ENCODE assay signal across 12 mouse cellular contexts in genomic region chr9:62520933-62521332, GRCm38 (mm10). TPM values are rescaled to one million over a fixed set of nuclear protein-coding genes. Genes with fewer than 3 reads are reported as not detected.
DNase-seq lines count a peak whose midpoint lies in the region; ATAC-seq lines count a peak whose summit lies in the region.
"Had no signal": no experiment of that assay in that cellular context is flagged by ENCODE, and none has a peak within 500 bp of the region (broad histone marks: within the 10 kb centered on the region; RNA-seq: fewer than 3 reads in every experiment).

No protein-coding gene starts in this region.

- H3K36me3 ChIP-seq in heart, embryonic 13.5 days = no peaks in the 10 kb centered on the region
- no peaks in the 10 kb centered on the region for H3K36me3 ChIP-seq in lung, embryonic 16.5 days (ENCODE audit: control insufficient read depth, insufficient read depth, low read length)
- no peaks in the 10 kb centered on the region for H3K36me3 ChIP-seq in hindbrain, embryonic 11.5 days (ENCODE audit: control insufficient read depth, insufficient read depth, low read length)
- no peaks in the 10 kb centered on the region for H3K36me3 ChIP-seq in neural tube, embryonic 13.5 days
- H3K36me3 ChIP-seq: liver, embryonic 13.5 days had no signal

- H3K9ac ChIP-seq in heart, embryonic 13.5 days = peak overlapping the region; percentile 21; the same call in 1 of the 2 replicates
- peak overlapping the region; percentile 53 for H3K9ac ChIP-seq in lung, embryonic 16.5 days (ENCODE audit: low read length)
- no peak overlapping the region for H3K9ac ChIP-seq in hindbrain, embryonic 11.5 days (ENCODE audit: low read depth, low read length)
- H3K9ac ChIP-seq in neural tube, embryonic 13.5 days = peak overlapping the region; percentile 52
- H3K9ac ChIP-seq: liver, embryonic 13.5 days had no signal

- no peak for DNase-seq in heart, postnatal 4 days
- DNase-seq in lung, postnatal 14 days = no peak
- DNase-seq in hindbrain, embryonic 11.5 days (ENCODE audit: low spot score) = no peak
- DNase-seq in adrenal gland, postnatal 36 days = no peak
- no peak for DNase-seq in embryo, embryonic 11 days
- DNase-seq: layer of hippocampus, adult 9-11 months; liver, embryonic 13.5 days; right cerebral cortex, postnatal 4 days; thymus, adult 18-20 months had no signal

- H3K27ac ChIP-seq in heart, embryonic 13.5 days (replicated peaks) = peak overlapping the region; percentile 73
- peak overlapping the region; percentile 92 for H3K27ac ChIP-seq in lung, embryonic 16.5 days (ENCODE audit: low read length)
- peak overlapping the region; percentile 14; the same call in 1 of the 2 replicates for H3K27ac ChIP-seq in hindbrain, embryonic 11.5 days (ENCODE audit: low read depth, low read length)
- H3K27ac ChIP-seq in neural tube, embryonic 13.5 days (replicated peaks) = peak overlapping the region; percentile 71
- H3K27ac ChIP-seq: liver, embryonic 13.5 days had no signal

- ATAC-seq in heart, embryonic 13.5 days (ENCODE audit: extremely low read depth, insufficient number of reproducible peaks, low FRiP score, low TSS enrichment) = no peak
- no peak for ATAC-seq in lung, embryonic 16.5 days (ENCODE audit: low read depth)
- no peak for ATAC-seq in hindbrain, embryonic 11.5 days (ENCODE audit: low FRiP score)
- no peak for ATAC-seq in neural tube, embryonic 13.5 days (ENCODE audit: low read depth)

- H3K4me2 ChIP-seq in heart, embryonic 13.5 days = 0 out of 2 replicates have a peak overlapping the region, but pooled peaks have one; percentile 4
- H3K4me2 ChIP-seq in lung, embryonic 16.5 days (ENCODE audit: low read depth, low read length) = peak overlapping the region; percentile 28
- no peak overlapping the region for H3K4me2 ChIP-seq in hindbrain, embryonic 11.5 days (replicated peaks; ENCODE audit: low read depth, low read length)
- 0 out of 2 replicates have a peak overlapping the region, but pooled peaks have one; percentile 9 for H3K4me2 ChIP-seq in neural tube, embryonic 13.5 days
- H3K4me2 ChIP-seq: liver, embryonic 13.5 days had no signal

- peaks cover 55% of the 10 kb centered on the region for H3K4me1 ChIP-seq in heart, embryonic 13.5 days
- peaks cover 49% of the 10 kb centered on the region for H3K4me1 ChIP-seq in lung, embryonic 16.5 days (replicated peaks; ENCODE audit: control insufficient read depth, insufficient read depth, low read length)
- H3K4me1 ChIP-seq in hindbrain, embryonic 11.5 days (replicated peaks; ENCODE audit: control insufficient read depth, insufficient read depth, low read length) = peaks cover 27% of the 10 kb centered on the region
- peaks cover 98% of the 10 kb centered on the region for H3K4me1 ChIP-seq in neural tube, embryonic 13.5 days (replicated peaks)

- H3K4me3 ChIP-seq in heart, embryonic 13.5 days = no peak overlapping the region
- no peak overlapping the region for H3K4me3 ChIP-seq in lung, embryonic 16.5 days (ENCODE audit: low read length)
- H3K4me3 ChIP-seq in hindbrain, embryonic 11.5 days (ENCODE audit: low read depth, low read length) = no peak overlapping the region
- no peak overlapping the region for H3K4me3 ChIP-seq in neural tube, embryonic 13.5 days
- H3K4me3 ChIP-seq: liver, embryonic 13.5 days had no signal

- H3K27me3 ChIP-seq in heart, embryonic 13.5 days (replicated peaks) = 0 out of 2 replicates have a peak, but pooled peaks cover 3% of the 10 kb centered on the region
- no peaks in the 10 kb centered on the region for H3K27me3 ChIP-seq in lung, embryonic 16.5 days (ENCODE audit: control insufficient read depth, insufficient read depth, low read depth, low read length)
- 0 out of 2 replicates have a peak, but pooled peaks cover 2% of the 10 kb centered on the region for H3K27me3 ChIP-seq in hindbrain, embryonic 11.5 days (ENCODE audit: control insufficient read depth, insufficient read depth, low read length)
- H3K27me3 ChIP-seq in neural tube, embryonic 13.5 days = no peaks in the 10 kb centered on the region

- no peaks in the 10 kb centered on the region for H3K9me3 ChIP-seq in heart, embryonic 13.5 days
- H3K9me3 ChIP-seq in lung, embryonic 16.5 days (ENCODE audit: control insufficient read depth, low read length) = no peaks in the 10 kb centered on the region
- no peaks in the 10 kb centered on the region for H3K9me3 ChIP-seq in hindbrain, embryonic 11.5 days (ENCODE audit: control insufficient read depth, low read length)
- no peaks in the 10 kb centered on the region for H3K9me3 ChIP-seq in neural tube, embryonic 13.5 days
- H3K9me3 ChIP-seq: liver, embryonic 13.5 days had no signal

- 26% methylated on average over 9 of the region's 9 CpGs for WGBS in heart, embryonic 13.5 days
- WGBS in lung, embryonic 16.5 days = 35% methylated on average over 9 of the region's 9 CpGs
- 59% methylated on average over 9 of the region's 9 CpGs for WGBS in hindbrain, embryonic 11.5 days
- 58% methylated on average over 9 of the region's 9 CpGs for WGBS in neural tube, embryonic 13.5 days

RNA-seq across cellular contexts. Expression of gene Coro2b, which starts 15.9 kb away (rescaled TPM):
- 6.4 and 7.3 TPM in 2 replicates for polyA plus RNA-seq in heart, embryonic 13.5 days (2015; fragmentation: Nextera tagmentation; extraction: Ambion mirVana)
- total RNA-seq in heart, postnatal 4 days (2021) = 10 to 100 TPM; 16.2 to 16.9 TPM
- polyA plus RNA-seq in lung, embryonic 16.5 days (2015; fragmentation: Nextera tagmentation; extraction: Ambion mirVana) = 21.6 and 24.6 TPM in 2 replicates
- 19.5 and 20.5 TPM in 2 replicates for polyA plus RNA-seq in hindbrain, embryonic 11.5 days (2014; fragmentation: Nextera tagmentation; extraction: Ambion mirVana)
- polyA plus RNA-seq in neural tube, embryonic 13.5 days (2015; fragmentation: Nextera tagmentation; extraction: Ambion mirVana) = 41.5 and 43.8 TPM in 2 replicates
- total RNA-seq in adrenal gland, postnatal 36 days (2021) = 10 to 100 TPM in 1 of 2 experiments, 1 to 10 TPM in 1; 8.4 to 14.6 TPM

Comparison
In these comparisons a context has a peak if more than half of its experiments do, and no peak if none do; other contexts are left out.
1. H3K27ac ChIP-seq: peak in every context shown above with its lines; median percentile 92 in lung, embryonic 16.5 days; 73 in heart, embryonic 13.5 days; 71 in neural tube, embryonic 13.5 days; 14 in hindbrain, embryonic 11.5 days.